Mouse (Mus musculus) liver, postnatal 0 days (tissue): ENCODE measurements around the gene Ikzf3.

Experiments used
- CTCF ChIP-seq: sonication (generic); IDR thresholded peaks from 2 replicates; pipeline ENCODE4 v1.5.1; 2016; ENCODE audit warnings: antibody characterized with exemption, low read depth
- EP300 ChIP-seq: IDR thresholded peaks from 2 replicates; pipeline ENCODE4 v1.6.1; 2016; ENCODE audit warnings: antibody characterized with exemption, low read depth, mild to moderate bottlenecking

- TF ChIP-seq CTCF (no peak), EP300 (no peak)
Measured at GRCm38 (mm10) chr11:98446213-98446561, 99.6 kb downstream of the Ikzf3 start, which contains the start of gene Grb7.
